Mouse (Mus musculus): ENCODE results near the gene Tmem267. TPM values are rescaled to one million over a fixed set of nuclear protein-coding genes. Genes with fewer than 3 reads are reported as not detected.

Tmem267 gene
- polyA plus RNA-seq, 1 experiment: 3.9 TPM

- no peak overlapping the region for H3K4me3 ChIP-seq (ENCODE audit: insufficient read depth, poor library complexity, severe bottlenecking)
- H3K27me3 ChIP-seq (ENCODE audit: control insufficient read depth, insufficient read depth, insufficient read length): no peaks in the 10 kb centered on the region
- H3K36me3 ChIP-seq (ENCODE audit: control insufficient read depth, insufficient read depth): no peaks in the 10 kb centered on the region
- TF ChIP-seq MYOG (IDR thresholded peaks at IDR 0.05; ENCODE audit: control insufficient read depth, extremely low read depth, insufficient read length) (no peak), MAX (IDR thresholded peaks at IDR 0.05) (no peak), FOSL1 (IDR thresholded peaks at IDR 0.05; ENCODE audit: insufficient read depth, low read length, poor library complexity, severe bottlenecking) (no peak), CEBPB (IDR thresholded peaks at IDR 0.05; ENCODE audit: low read depth) (no peak), USF1 (IDR thresholded peaks at IDR 0.05; ENCODE audit: low read depth) (no peak), CTCF (IDR thresholded peaks at IDR 0.05; ENCODE audit: control insufficient read depth, insufficient read depth, insufficient read length) (no peak), MYOD1 (IDR thresholded peaks at IDR 0.05; ENCODE audit: control insufficient read depth, insufficient read length, low read depth) (no peak)
- no peaks in the 10 kb centered on the region for H3K79me3 ChIP-seq (ENCODE audit: low read depth)
- H3K79me2 ChIP-seq (ENCODE audit: control insufficient read depth, insufficient read depth): no peaks in the 10 kb centered on the region
- H3ac ChIP-seq (ENCODE audit: control insufficient read depth, insufficient read length, low read depth): no peak overlapping the region
Observed at GRCm38 (mm10) chr13:119635496-119635895, 147.7 kb downstream of the Tmem267 start.

GRCm38 (mm10) chr13:119637837-119638236, 150.0 kb downstream of the Tmem267 start:
- no peak for TF ChIP-seq FOSL1 (IDR thresholded peaks at IDR 0.05; ENCODE audit: insufficient read depth, low read length, poor library complexity, severe bottlenecking)
- no peak for TF ChIP-seq USF1 (IDR thresholded peaks at IDR 0.05; ENCODE audit: low read depth)
- no peak for TF ChIP-seq CEBPB (IDR thresholded peaks at IDR 0.05; ENCODE audit: low read depth)
- TF ChIP-seq MYOG (IDR thresholded peaks at IDR 0.05; ENCODE audit: control insufficient read depth, extremely low read depth, insufficient read length): no peak
- no peak for TF ChIP-seq MAX (IDR thresholded peaks at IDR 0.05)
- no peak for TF ChIP-seq MYOD1 (IDR thresholded peaks at IDR 0.05; ENCODE audit: control insufficient read depth, insufficient read length, low read depth)
- TF ChIP-seq CTCF (IDR thresholded peaks at IDR 0.05; ENCODE audit: control insufficient read depth, insufficient read depth, insufficient read length): no peak
- no peaks in the 10 kb centered on the region for H3K79me2 ChIP-seq (ENCODE audit: control insufficient read depth, insufficient read depth)
- no peaks in the 10 kb centered on the region for H3K36me3 ChIP-seq (ENCODE audit: control insufficient read depth, insufficient read depth)
- H3ac ChIP-seq (ENCODE audit: control insufficient read depth, insufficient read length, low read depth): no peak overlapping the region
- no peak overlapping the region for H3K4me3 ChIP-seq (ENCODE audit: insufficient read depth, poor library complexity, severe bottlenecking)
- H3K27me3 ChIP-seq (ENCODE audit: control insufficient read depth, insufficient read depth, insufficient read length): no peaks in the 10 kb centered on the region
- no peaks in the 10 kb centered on the region for H3K79me3 ChIP-seq (ENCODE audit: low read depth)

- no peaks in the 10 kb centered on the region for H3K36me3 ChIP-seq (ENCODE audit: control insufficient read depth, insufficient read depth)
- H3K4me3 ChIP-seq (ENCODE audit: insufficient read depth, poor library complexity, severe bottlenecking): no peak overlapping the region
- no peaks in the 10 kb centered on the region for H3K79me2 ChIP-seq (ENCODE audit: control insufficient read depth, insufficient read depth)
- H3K79me3 ChIP-seq (ENCODE audit: low read depth): no peaks in the 10 kb centered on the region
- no peaks in the 10 kb centered on the region for H3K27me3 ChIP-seq (ENCODE audit: control insufficient read depth, insufficient read depth, insufficient read length)
- no peak overlapping the region for H3ac ChIP-seq (ENCODE audit: control insufficient read depth, insufficient read length, low read depth)
- TF ChIP-seq MYOD1 (IDR thresholded peaks at IDR 0.05; ENCODE audit: control insufficient read depth, insufficient read length, low read depth): no peak
- TF ChIP-seq CTCF (IDR thresholded peaks at IDR 0.05; ENCODE audit: control insufficient read depth, insufficient read depth, insufficient read length): no peak
- TF ChIP-seq FOSL1 (IDR thresholded peaks at IDR 0.05; ENCODE audit: insufficient read depth, low read length, poor library complexity, severe bottlenecking): no peak
- TF ChIP-seq MAX (IDR thresholded peaks at IDR 0.05): no peak
- no peak for TF ChIP-seq USF1 (IDR thresholded peaks at IDR 0.05; ENCODE audit: low read depth)
- no peak for TF ChIP-seq CEBPB (IDR thresholded peaks at IDR 0.05; ENCODE audit: low read depth)
- no peak for TF ChIP-seq MYOG (IDR thresholded peaks at IDR 0.05; ENCODE audit: control insufficient read depth, extremely low read depth, insufficient read length)
Observed at GRCm38 (mm10) chr13:119638449-119638848, 150.6 kb downstream of the Tmem267 start.

GRCm38 (mm10) chr13:119639302-119639701, 151.5 kb downstream of the Tmem267 start:
- Histone ChIP-seq H3K79me3 (ENCODE audit: low read depth) (no peaks in the 10 kb centered on the region), H3K4me3 (ENCODE audit: insufficient read depth, poor library complexity, severe bottlenecking) (no peak overlapping the region), H3K79me2 (ENCODE audit: control insufficient read depth, insufficient read depth) (no peaks in the 10 kb centered on the region), H3ac (ENCODE audit: control insufficient read depth, insufficient read length, low read depth) (no peak overlapping the region), H3K36me3 (ENCODE audit: control insufficient read depth, insufficient read depth) (no peaks in the 10 kb centered on the region), H3K27me3 (ENCODE audit: control insufficient read depth, insufficient read depth, insufficient read length) (no peaks in the 10 kb centered on the region)
- no peak for TF ChIP-seq USF1 (IDR thresholded peaks at IDR 0.05; ENCODE audit: low read depth)
- no peak for TF ChIP-seq CEBPB (IDR thresholded peaks at IDR 0.05; ENCODE audit: low read depth)
- no peak for TF ChIP-seq MAX (IDR thresholded peaks at IDR 0.05)
- no peak for TF ChIP-seq CTCF (IDR thresholded peaks at IDR 0.05; ENCODE audit: control insufficient read depth, insufficient read depth, insufficient read length)
- TF ChIP-seq FOSL1 (IDR thresholded peaks at IDR 0.05; ENCODE audit: insufficient read depth, low read length, poor library complexity, severe bottlenecking): no peak
- no peak for TF ChIP-seq MYOD1 (IDR thresholded peaks at IDR 0.05; ENCODE audit: control insufficient read depth, insufficient read length, low read depth)
- TF ChIP-seq MYOG (IDR thresholded peaks at IDR 0.05; ENCODE audit: control insufficient read depth, extremely low read depth, insufficient read length): no peak

- no peaks in the 10 kb centered on the region for H3K79me2 ChIP-seq (ENCODE audit: control insufficient read depth, insufficient read depth)
- no peaks in the 10 kb centered on the region for H3K79me3 ChIP-seq (ENCODE audit: low read depth)
- TF ChIP-seq MYOG (IDR thresholded peaks at IDR 0.05; ENCODE audit: control insufficient read depth, extremely low read depth, insufficient read length) (no peak), MAX (IDR thresholded peaks at IDR 0.05) (no peak), USF1 (IDR thresholded peaks at IDR 0.05; ENCODE audit: low read depth) (no peak), CTCF (IDR thresholded peaks at IDR 0.05; ENCODE audit: control insufficient read depth, insufficient read depth, insufficient read length) (no peak), CEBPB (IDR thresholded peaks at IDR 0.05; ENCODE audit: low read depth) (no peak), MYOD1 (IDR thresholded peaks at IDR 0.05; ENCODE audit: control insufficient read depth, insufficient read length, low read depth) (no peak), FOSL1 (IDR thresholded peaks at IDR 0.05; ENCODE audit: insufficient read depth, low read length, poor library complexity, severe bottlenecking) (no peak)
- no peaks in the 10 kb centered on the region for H3K27me3 ChIP-seq (ENCODE audit: control insufficient read depth, insufficient read depth, insufficient read length)
- no peaks in the 10 kb centered on the region for H3K36me3 ChIP-seq (ENCODE audit: control insufficient read depth, insufficient read depth)
- H3K4me3 ChIP-seq (ENCODE audit: insufficient read depth, poor library complexity, severe bottlenecking): no peak overlapping the region
- H3ac ChIP-seq (ENCODE audit: control insufficient read depth, insufficient read length, low read depth): no peak overlapping the region
Observed at GRCm38 (mm10) chr13:119640504-119640903, 152.7 kb downstream of the Tmem267 start.

GRCm38 (mm10) chr13:119641145-119641544, 153.3 kb downstream of the Tmem267 start:
- no peaks in the 10 kb centered on the region for H3K79me2 ChIP-seq (ENCODE audit: control insufficient read depth, insufficient read depth)
- no peaks in the 10 kb centered on the region for H3K27me3 ChIP-seq (ENCODE audit: control insufficient read depth, insufficient read depth, insufficient read length)
- no peak overlapping the region for H3K4me3 ChIP-seq (ENCODE audit: insufficient read depth, poor library complexity, severe bottlenecking)
- H3K36me3 ChIP-seq (ENCODE audit: control insufficient read depth, insufficient read depth): no peaks in the 10 kb centered on the region
- no peak overlapping the region for H3ac ChIP-seq (ENCODE audit: control insufficient read depth, insufficient read length, low read depth)
- H3K79me3 ChIP-seq (ENCODE audit: low read depth): no peaks in the 10 kb centered on the region
- TF ChIP-seq MYOG (IDR thresholded peaks at IDR 0.05; ENCODE audit: control insufficient read depth, extremely low read depth, insufficient read length) (no peak), FOSL1 (IDR thresholded peaks at IDR 0.05; ENCODE audit: insufficient read depth, low read length, poor library complexity, severe bottlenecking) (no peak), CEBPB (IDR thresholded peaks at IDR 0.05; ENCODE audit: low read depth) (no peak), MYOD1 (IDR thresholded peaks at IDR 0.05; ENCODE audit: control insufficient read depth, insufficient read length, low read depth) (no peak), CTCF (IDR thresholded peaks at IDR 0.05; ENCODE audit: control insufficient read depth, insufficient read depth, insufficient read length) (no peak), MAX (IDR thresholded peaks at IDR 0.05) (no peak), USF1 (IDR thresholded peaks at IDR 0.05; ENCODE audit: low read depth) (no peak)
